Mouse (Mus musculus): ENCODE measurements around the gene Clec4n. TPM values are rescaled to one million over a fixed set of nuclear protein-coding genes. Genes with fewer than 3 reads are reported as not detected.
"Not testable (repeated sequence)": the region's sequence is repeated elsewhere in the genome, so short reads cannot be mapped to it uniquely, and the experiment has no call there.

Clec4n gene
- 0.47 and 0.53 TPM in 2 replicates for polyA plus RNA-seq (2016; fragmentation: Nextera tagmentation; extraction: Ambion mirVana)

DNA sequence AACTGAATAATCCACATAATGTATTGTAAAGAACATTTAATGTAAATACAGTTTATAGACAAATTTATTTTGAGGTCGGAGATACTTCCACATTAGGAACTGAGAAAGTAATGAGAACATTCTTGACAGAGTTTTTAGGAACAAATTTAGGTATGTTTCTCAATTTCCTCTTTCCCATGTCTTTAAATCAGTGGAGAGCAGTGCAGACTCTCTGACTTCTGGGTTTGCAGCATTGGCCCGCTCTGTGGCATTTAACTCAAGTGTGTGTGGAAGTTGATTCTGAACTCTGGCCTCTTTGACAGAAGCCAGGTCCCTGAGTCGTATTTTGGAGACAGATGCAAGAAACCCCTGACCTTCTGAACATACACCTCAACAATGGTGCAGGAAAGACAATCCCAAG is at the start of gene Clec4n:
Gene Clec4n (plus strand): TSS at position 200 of the 400 bp plus-strand sequence.
- Histone ChIP-seq H3K4me1 (no peaks in the 10 kb centered on the region), H3K4me3 (no peak within 1 kb of the TSS), H3K27me3 (no peaks in the 10 kb centered on the region), H3K27ac (no peak within 1 kb of the TSS), H3K9ac (no peak within 1 kb of the TSS), H3K36me3 (no peaks in the 10 kb centered on the region), H3K4me2 (replicated peaks) (no peak within 1 kb of the TSS), H3K9me3 (0 out of 2 replicates have a peak, but pooled peaks cover 2% of the 10 kb centered on the region)
- no peak for ATAC-seq (ENCODE audit: insufficient number of reproducible peaks, insufficient read depth, low FRiP score, low TSS enrichment)
- WGBS, result 74% methylated on average over 3 of the region's 3 CpGs

- not testable (repeated sequence) for H3K4me2 ChIP-seq (replicated peaks); H3K27me3 ChIP-seq; H3K36me3 ChIP-seq; H3K4me1 ChIP-seq; H3K9ac ChIP-seq; H3K27ac ChIP-seq; ATAC-seq (ENCODE audit: insufficient number of reproducible peaks, insufficient read depth, low FRiP score, low TSS enrichment); H3K9me3 ChIP-seq; H3K4me3 ChIP-seq
- WGBS, result 69% methylated on average over 2 of the region's 2 CpGs
Observed at GRCm38 (mm10) chr6:123184862-123185261, 44.8 kb upstream of the Clec4n start.

DNA sequence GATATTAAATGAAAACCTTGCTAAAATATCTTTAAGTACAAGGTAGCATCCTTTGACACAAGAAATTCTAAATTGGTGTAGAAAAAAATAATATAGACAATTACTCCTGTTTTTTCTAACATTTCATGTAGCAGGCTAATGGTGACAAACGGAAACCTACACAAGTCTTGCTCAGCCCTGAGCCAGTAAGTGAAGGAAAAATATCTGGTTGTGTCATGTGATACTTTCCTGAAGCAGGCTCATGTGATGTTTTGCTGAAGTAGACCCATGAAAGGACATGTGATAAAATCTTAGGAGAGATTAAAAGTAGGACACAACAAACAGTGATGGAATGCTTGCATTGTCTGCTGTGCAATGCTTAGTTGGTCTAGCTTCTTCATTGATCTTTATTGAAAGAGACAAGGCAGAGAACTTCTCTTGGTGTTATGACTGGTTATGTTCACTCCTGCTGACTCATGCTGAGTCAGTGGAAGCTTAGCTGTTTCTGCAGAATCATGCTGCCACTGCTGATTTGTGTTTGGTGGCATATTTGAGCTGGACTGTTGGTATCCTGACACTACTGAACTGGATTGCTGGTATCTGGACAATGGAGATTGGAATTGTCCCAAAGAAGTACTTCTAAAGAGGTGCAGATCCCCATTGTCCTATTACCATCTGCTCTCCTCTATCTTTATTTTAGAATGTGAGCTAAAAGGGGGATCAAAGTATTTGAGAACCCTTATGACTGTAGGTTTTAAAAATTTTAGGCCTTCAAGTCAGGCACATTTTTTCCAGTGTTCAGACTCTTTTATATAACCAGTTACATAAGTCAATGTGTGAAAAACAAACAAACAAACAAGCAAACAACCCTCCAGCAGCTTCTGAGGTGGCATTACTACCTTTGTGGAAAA is 22.2 kb upstream of the Clec4n start:
- no peaks in the 10 kb centered on the region for H3K4me1 ChIP-seq
- no peaks in the 10 kb centered on the region for H3K9me3 ChIP-seq
- no peak overlapping the region for H3K9ac ChIP-seq
- ATAC-seq (ENCODE audit: insufficient number of reproducible peaks, insufficient read depth, low FRiP score, low TSS enrichment), result no peak
- 81% methylated on average over 1 of the region's 1 CpGs for WGBS
- no peaks in the 10 kb centered on the region for H3K36me3 ChIP-seq
- H3K27me3 ChIP-seq, result no peaks in the 10 kb centered on the region
- no peak overlapping the region for H3K4me2 ChIP-seq (replicated peaks)
- no peak overlapping the region for H3K27ac ChIP-seq
- H3K4me3 ChIP-seq, result no peak overlapping the region

GRCm38 (mm10) chr6:123208077-123208439 is 21.6 kb upstream of the Clec4n start:
- not testable (repeated sequence) for H3K27ac ChIP-seq; H3K27me3 ChIP-seq; H3K9me3 ChIP-seq; H3K9ac ChIP-seq; H3K36me3 ChIP-seq; ATAC-seq (ENCODE audit: insufficient number of reproducible peaks, insufficient read depth, low FRiP score, low TSS enrichment); H3K4me1 ChIP-seq; H3K4me2 ChIP-seq (replicated peaks); H3K4me3 ChIP-seq

DNA sequence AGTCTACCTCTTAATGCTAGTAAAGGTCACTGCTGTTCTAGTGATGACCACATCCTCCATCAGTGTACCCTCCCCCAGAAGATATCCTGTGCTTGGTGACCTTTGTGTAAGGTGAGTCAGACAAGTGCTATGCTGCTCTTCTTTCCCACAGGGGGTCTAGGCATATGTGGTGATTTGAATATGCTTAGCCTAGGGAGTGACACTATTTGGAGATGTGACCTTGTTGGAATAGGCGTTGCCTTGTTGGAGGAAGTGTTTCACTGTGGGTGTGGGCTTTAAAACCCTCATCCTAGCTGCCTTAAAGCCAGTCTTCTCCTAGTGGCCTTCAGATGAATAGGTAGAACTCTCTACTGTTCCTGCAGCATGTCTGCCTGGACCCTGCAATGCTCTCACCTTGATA is 17.9 kb upstream of the Clec4n start:
- no peak overlapping the region for H3K4me3 ChIP-seq
- no peak for ATAC-seq (ENCODE audit: insufficient number of reproducible peaks, insufficient read depth, low FRiP score, low TSS enrichment)
- H3K4me2 ChIP-seq (replicated peaks), result no peak overlapping the region
- no peaks in the 10 kb centered on the region for H3K4me1 ChIP-seq
- no peak overlapping the region for H3K27ac ChIP-seq
- H3K36me3 ChIP-seq, result no peaks in the 10 kb centered on the region
- 76% methylated on average over 1 of the region's 1 CpGs for WGBS
- H3K9me3 ChIP-seq, result no peaks in the 10 kb centered on the region
- no peak overlapping the region for H3K9ac ChIP-seq
- no peaks in the 10 kb centered on the region for H3K27me3 ChIP-seq

DNA sequence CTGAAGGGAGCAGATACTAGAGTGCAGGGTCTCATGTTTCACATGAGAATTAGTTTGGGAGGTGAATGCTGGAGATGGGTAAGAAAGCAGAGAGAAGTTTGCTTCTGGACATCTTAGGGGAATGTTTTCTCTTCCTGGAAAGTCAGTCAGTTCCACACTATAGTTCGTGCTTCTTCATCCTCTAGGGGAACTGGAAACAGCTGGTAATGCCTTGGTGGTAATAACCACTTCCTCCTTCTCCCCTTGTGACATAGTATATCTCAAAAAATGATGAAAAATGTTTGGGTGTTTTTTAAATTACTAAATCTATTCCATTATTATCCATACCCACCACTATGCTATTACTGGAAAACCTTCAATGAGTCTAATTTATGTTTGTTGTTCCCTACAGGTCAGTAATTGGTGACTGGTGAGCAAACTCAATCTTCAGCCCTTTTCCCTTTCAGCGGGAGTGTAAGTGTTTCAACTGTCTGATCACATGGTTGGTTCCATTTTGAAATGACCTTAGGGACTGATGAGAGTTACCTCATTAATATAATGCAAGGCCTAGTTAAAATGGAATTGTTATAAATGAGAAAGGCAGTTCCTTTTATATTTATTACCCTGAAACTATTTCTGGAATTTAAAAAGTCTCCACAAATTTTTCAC is 2.0 kb upstream of the Clec4n start:
- no peaks in the 10 kb centered on the region for H3K4me1 ChIP-seq
- no peak overlapping the region for H3K4me3 ChIP-seq
- no peaks in the 10 kb centered on the region for H3K36me3 ChIP-seq
- H3K27me3 ChIP-seq, result no peaks in the 10 kb centered on the region
- H3K27ac ChIP-seq, result no peak overlapping the region
- WGBS, result 71% methylated on average over 2 of the region's 2 CpGs
- H3K4me2 ChIP-seq (replicated peaks), result no peak overlapping the region
- ATAC-seq (ENCODE audit: insufficient number of reproducible peaks, insufficient read depth, low FRiP score, low TSS enrichment), result no peak
- no peak overlapping the region for H3K9ac ChIP-seq
- 0 out of 2 replicates have a peak, but pooled peaks cover 2% of the 10 kb centered on the region for H3K9me3 ChIP-seq

DNA sequence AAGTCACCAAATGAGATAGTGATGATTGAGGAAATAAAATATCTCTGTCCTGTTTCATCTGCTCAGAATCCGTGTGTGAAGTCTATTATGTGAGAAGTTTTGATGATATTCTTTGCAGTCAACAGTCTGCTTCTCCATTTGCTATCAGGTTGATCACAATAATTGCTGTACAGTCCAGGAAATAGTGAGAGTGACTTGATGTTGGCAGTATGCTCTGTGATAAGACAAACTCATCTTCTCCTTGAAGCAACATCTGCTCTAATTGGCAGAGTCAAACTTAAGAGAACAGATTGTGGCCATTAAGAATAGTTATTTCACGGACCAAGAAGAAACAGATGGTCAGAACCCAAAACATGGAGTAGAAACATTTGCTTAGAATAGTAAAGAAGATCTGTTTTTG is 1.5 kb downstream of the Clec4n start:
- whole genome bisulfite sequencing, result 64% methylated on average over 2 of the region's 2 CpGs
- no peak for ATAC-seq (ENCODE audit: insufficient number of reproducible peaks, insufficient read depth, low FRiP score, low TSS enrichment)
- no peaks in the 10 kb centered on the region for H3K36me3 ChIP-seq

GRCm38 (mm10) chr6:123237582-123237981 is 7.9 kb downstream of the Clec4n start:
- no peak for ATAC-seq (ENCODE audit: insufficient number of reproducible peaks, insufficient read depth, low FRiP score, low TSS enrichment)
- Histone ChIP-seq H3K36me3 (no peaks in the 10 kb centered on the region), H3K4me2 (replicated peaks) (no peak overlapping the region), H3K27ac (no peak overlapping the region), H3K4me3 (no peak overlapping the region), H3K27me3 (no peaks in the 10 kb centered on the region), H3K9ac (no peak overlapping the region), H3K9me3 (no peaks in the 10 kb centered on the region), H3K4me1 (no peaks in the 10 kb centered on the region)

More for the DNA sequence above, 1.5 kb downstream of the Clec4n start:
- Histone ChIP-seq H3K4me2 (replicated peaks) (no peak overlapping the region), H3K9ac (no peak overlapping the region), H3K4me3 (no peak overlapping the region), H3K9me3 (0 out of 2 replicates have a peak, but pooled peaks cover 2% of the 10 kb centered on the region), H3K4me1 (no peaks in the 10 kb centered on the region), H3K27me3 (no peaks in the 10 kb centered on the region), H3K27ac (no peak overlapping the region)

DNA sequence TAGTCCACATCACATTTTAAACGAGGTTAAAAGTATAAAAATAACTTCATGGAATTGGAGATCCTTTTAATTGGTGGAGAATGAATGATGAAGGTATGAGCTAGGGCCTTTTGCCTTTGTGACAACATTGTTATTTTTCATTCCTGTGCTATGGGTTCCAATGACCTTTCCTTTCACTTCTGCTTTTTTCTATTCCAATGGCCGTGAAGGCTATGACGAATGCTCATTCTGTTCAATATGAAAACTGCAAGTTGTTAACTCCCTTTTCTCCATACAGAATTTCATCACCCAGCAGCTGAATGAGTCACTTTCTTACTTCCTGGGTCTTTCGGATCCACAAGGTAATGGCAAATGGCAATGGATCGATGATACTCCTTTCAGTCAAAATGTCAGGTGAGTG is 14.6 kb downstream of the Clec4n start:
- Histone ChIP-seq H3K9me3 (no peaks in the 10 kb centered on the region), H3K27me3 (no peaks in the 10 kb centered on the region), H3K4me2 (replicated peaks) (no peak overlapping the region), H3K36me3 (no peaks in the 10 kb centered on the region), H3K9ac (no peak overlapping the region), H3K4me1 (no peaks in the 10 kb centered on the region), H3K4me3 (no peak overlapping the region), H3K27ac (no peak overlapping the region)
- no peak for ATAC-seq (ENCODE audit: insufficient number of reproducible peaks, insufficient read depth, low FRiP score, low TSS enrichment)
- WGBS, result 83% methylated on average over 5 of the region's 5 CpGs

GRCm38 (mm10) chr6:123248862-123249261 is 19.2 kb downstream of the Clec4n start:
- not testable (repeated sequence) for H3K9ac ChIP-seq; ATAC-seq (ENCODE audit: insufficient number of reproducible peaks, insufficient read depth, low FRiP score, low TSS enrichment); H3K36me3 ChIP-seq; H3K27me3 ChIP-seq; H3K4me3 ChIP-seq; H3K9me3 ChIP-seq; H3K27ac ChIP-seq; H3K4me1 ChIP-seq; H3K4me2 ChIP-seq (replicated peaks)
- WGBS, result 83% methylated on average over 2 of the region's 2 CpGs

DNA sequence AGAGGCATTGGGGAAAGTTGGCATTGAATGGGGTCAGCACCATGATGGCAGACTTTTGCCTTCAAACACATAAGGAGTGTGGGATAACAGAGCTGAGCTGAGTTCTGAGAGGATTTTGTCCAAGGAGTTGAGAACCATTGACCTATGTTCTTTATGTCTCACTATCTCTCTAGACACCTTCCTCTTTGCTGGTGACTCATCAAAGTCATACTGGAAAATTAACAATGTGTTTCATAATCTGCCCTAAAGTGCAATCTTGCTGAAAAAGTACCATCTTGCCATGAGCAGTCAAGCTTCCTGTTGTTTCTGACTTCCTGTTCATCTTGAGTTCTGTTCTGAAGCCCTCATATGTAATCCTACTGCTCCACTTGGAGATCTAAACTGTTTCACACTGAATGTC is 23.1 kb downstream of the Clec4n start:
- ATAC-seq (ENCODE audit: insufficient number of reproducible peaks, insufficient read depth, low FRiP score, low TSS enrichment), result no peak
- H3K9me3 ChIP-seq, result no peaks in the 10 kb centered on the region

GRCm38 (mm10) chr6:123258946-123259345 is 29.3 kb downstream of the Clec4n start:
- ATAC-seq (ENCODE audit: insufficient number of reproducible peaks, insufficient read depth, low FRiP score, low TSS enrichment), result no peak
- H3K4me1 ChIP-seq, result no peaks in the 10 kb centered on the region
- no peaks in the 10 kb centered on the region for H3K9me3 ChIP-seq
- no peak overlapping the region for H3K4me3 ChIP-seq
- no peaks in the 10 kb centered on the region for H3K36me3 ChIP-seq
- no peak overlapping the region for H3K4me2 ChIP-seq (replicated peaks)
- H3K27ac ChIP-seq, result no peak overlapping the region
- H3K9ac ChIP-seq, result no peak overlapping the region
- 79% methylated on average over 3 of the region's 3 CpGs for WGBS
- no peaks in the 10 kb centered on the region for H3K27me3 ChIP-seq

More for the DNA sequence above, 23.1 kb downstream of the Clec4n start:
- Histone ChIP-seq H3K9ac (no peak overlapping the region), H3K4me1 (no peaks in the 10 kb centered on the region), H3K4me2 (replicated peaks) (no peak overlapping the region), H3K36me3 (no peaks in the 10 kb centered on the region), H3K27me3 (no peaks in the 10 kb centered on the region), H3K27ac (no peak overlapping the region), H3K4me3 (no peak overlapping the region)
